11 mouse cellular contexts compared by ENCODE assay signal in the genomic region with DNA sequence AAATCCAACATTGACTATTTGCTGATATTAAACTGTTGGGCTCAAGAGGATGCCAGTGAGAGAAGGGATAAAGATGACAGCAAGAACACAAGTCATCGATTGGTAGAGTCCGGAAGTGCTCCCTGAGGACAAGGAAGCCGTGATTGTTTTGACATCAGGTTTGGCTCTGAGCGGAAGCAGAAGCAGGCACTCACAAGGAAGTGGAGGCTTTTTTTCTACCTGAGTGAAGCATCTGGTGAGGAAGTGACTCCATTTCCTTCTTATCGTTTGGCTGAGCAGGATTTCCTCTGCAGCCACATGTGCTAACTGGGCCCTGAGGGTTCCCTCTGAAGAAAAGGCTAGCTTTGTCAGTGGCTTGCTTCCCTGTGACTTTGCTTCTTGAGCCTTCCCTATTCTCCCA.
A peak's percentile ranks its signal among the peaks of the same experiment; 100 is the strongest.
DNase-seq lines count a peak whose midpoint lies in the region; ATAC-seq and TF ChIP-seq lines count a peak whose summit lies in the region.
"Had no signal": no experiment of that assay in that cellular context is flagged by ENCODE, and none has a peak within 500 bp of the region (broad histone marks: within the 10 kb centered on the region; RNA-seq: fewer than 3 reads in every experiment).

No protein-coding gene starts in this region.

- no peak for ATAC-seq in lung, embryonic 16.5 days (ENCODE audit: low read depth)
- peak; percentile 58 for ATAC-seq in common myeloid progenitor, adult 5-6 weeks (replicated peaks; ENCODE audit: low read depth, poor library complexity, severe bottlenecking)
- ATAC-seq in heart, embryonic 16.5 days (replicated peaks; ENCODE audit: extremely low read depth, insufficient read depth, low FRiP score): no peak
- no peak for ATAC-seq in forebrain, postnatal 0 days

- WGBS in lung, embryonic 16.5 days: 70% methylated on average over 5 of the region's 5 CpGs
- 63% methylated on average over 5 of the region's 5 CpGs for WGBS in heart, embryonic 16.5 days
- WGBS in forebrain, postnatal 0 days: 85% methylated on average over 5 of the region's 5 CpGs

- no peak for TF ChIP-seq CTCF in forebrain, postnatal 0 days (IDR thresholded peaks at IDR 0.05; ENCODE audit: low read depth)

- no peak overlapping the region for H3K4me3 ChIP-seq in lung, embryonic 16.5 days (ENCODE audit: low read length)
- H3K4me3 ChIP-seq in heart, embryonic 16.5 days (ENCODE audit: low read length): no peak overlapping the region
- H3K4me3 ChIP-seq in forebrain, postnatal 0 days (ENCODE audit: low read depth, low read length): no peak overlapping the region
- H3K4me3 ChIP-seq: neural tube, embryonic 12.5 days had no signal

- peaks cover 17% of the 10 kb centered on the region for H3K4me1 ChIP-seq in lung, embryonic 16.5 days (replicated peaks; ENCODE audit: control insufficient read depth, insufficient read depth, low read length)
- H3K4me1 ChIP-seq in heart, embryonic 16.5 days (ENCODE audit: control insufficient read depth, insufficient read depth, low read length): peaks cover 27% of the 10 kb centered on the region
- H3K4me1 ChIP-seq in forebrain, postnatal 0 days (ENCODE audit: insufficient read depth): 0 out of 2 replicates have a peak, but pooled peaks cover 5% of the 10 kb centered on the region
- H3K4me1 ChIP-seq: neural tube, embryonic 12.5 days had no signal

- H3K27ac ChIP-seq in lung, embryonic 16.5 days (ENCODE audit: low read length): peak overlapping the region; percentile 66
- H3K27ac ChIP-seq in heart, embryonic 16.5 days (ENCODE audit: low read length): peak overlapping the region; percentile 69
- no peak overlapping the region for H3K27ac ChIP-seq in forebrain, postnatal 0 days (ENCODE audit: low read depth, low read length)
- H3K27ac ChIP-seq: neural tube, embryonic 12.5 days had no signal

- no peaks in the 10 kb centered on the region for H3K9me3 ChIP-seq in lung, embryonic 16.5 days (ENCODE audit: control insufficient read depth, low read length)
- H3K9me3 ChIP-seq in heart, embryonic 16.5 days (replicated peaks; ENCODE audit: control insufficient read depth, low read length): no peaks in the 10 kb centered on the region
- H3K9me3 ChIP-seq in forebrain, postnatal 0 days (ENCODE audit: low read length): no peaks in the 10 kb centered on the region
- H3K9me3 ChIP-seq: neural tube, embryonic 12.5 days had no signal

- H3K9ac ChIP-seq in lung, embryonic 16.5 days (ENCODE audit: low read length): no peak overlapping the region
- no peak overlapping the region for H3K9ac ChIP-seq in heart, embryonic 16.5 days (ENCODE audit: low read length)
- no peak overlapping the region for H3K9ac ChIP-seq in forebrain, postnatal 0 days
- H3K9ac ChIP-seq: neural tube, embryonic 12.5 days had no signal

- H3K36me3 ChIP-seq in lung, embryonic 16.5 days (ENCODE audit: control insufficient read depth, insufficient read depth, low read length): no peaks in the 10 kb centered on the region
- no peaks in the 10 kb centered on the region for H3K36me3 ChIP-seq in heart, embryonic 16.5 days (ENCODE audit: control insufficient read depth, insufficient read depth)
- no peaks in the 10 kb centered on the region for H3K36me3 ChIP-seq in forebrain, postnatal 0 days (ENCODE audit: insufficient read depth)
- H3K36me3 ChIP-seq: neural tube, embryonic 12.5 days had no signal

- DNase-seq in lung, postnatal 4 days: no peak
- DNase-seq in naive thymus-derived CD4-positive, alpha-beta T cell, adult 2 months (ENCODE audit: low read depth): peak; percentile 71
- no peak for DNase-seq in urinary bladder, postnatal 14 days (ENCODE audit: low spot score)
- no peak for DNase-seq in forebrain, postnatal 0 days
- DNase-seq in layer of hippocampus, adult 9-11 months: no peak
- DNase-seq: cerebellum, postnatal 10 days; gastrocnemius, postnatal 36 days had no signal

- H3K27me3 ChIP-seq in lung, embryonic 16.5 days (ENCODE audit: control insufficient read depth, insufficient read depth, low read depth, low read length): no peaks in the 10 kb centered on the region
- no peaks in the 10 kb centered on the region for H3K27me3 ChIP-seq in heart, embryonic 16.5 days (ENCODE audit: control insufficient read depth, insufficient read depth, low read length)
- H3K27me3 ChIP-seq in forebrain, postnatal 0 days (ENCODE audit: insufficient read depth, low read length): no peaks in the 10 kb centered on the region
- H3K27me3 ChIP-seq: neural tube, embryonic 12.5 days had no signal

- H3K4me2 ChIP-seq in lung, embryonic 16.5 days (ENCODE audit: low read depth, low read length): no peak overlapping the region
- H3K4me2 ChIP-seq in heart, embryonic 16.5 days (ENCODE audit: low read depth, low read length): no peak overlapping the region
- H3K4me2 ChIP-seq in forebrain, postnatal 0 days (ENCODE audit: low read depth): no peak overlapping the region
- H3K4me2 ChIP-seq: neural tube, embryonic 12.5 days had no signal
